Mouse (Mus musculus): ENCODE results near the gene Mrgprd. TPM values are rescaled to one million over a fixed set of nuclear protein-coding genes. Genes with fewer than 3 reads are reported as not detected.

The Mrgprd gene
- polyA plus RNA-seq, 1 experiment from 2014 or later, result not detected

GRCm38 (mm10) chr7:145308866-145309265 is 5.8 kb upstream of the Mrgprd start:
- H3K9ac ChIP-seq (replicated peaks; ENCODE audit: low read length), result no peak overlapping the region
- no peak overlapping the region for H3K27ac ChIP-seq (replicated peaks; ENCODE audit: low read depth, low read length)
- no peaks in the 10 kb centered on the region for H3K36me3 ChIP-seq (ENCODE audit: control insufficient read depth, insufficient read depth, low read length)
- H3K4me3 ChIP-seq (replicated peaks; ENCODE audit: low read depth, low read length), result no peak overlapping the region
- H3K4me2 ChIP-seq (ENCODE audit: low read length), result no peak overlapping the region
- H3K4me1 ChIP-seq (ENCODE audit: control insufficient read depth, insufficient read depth, low read length), result no peaks in the 10 kb centered on the region
- H3K27me3 ChIP-seq (ENCODE audit: control insufficient read depth, insufficient read depth, low read length), result no peaks in the 10 kb centered on the region
- H3K9me3 ChIP-seq (ENCODE audit: control insufficient read depth, low read length), result no peaks in the 10 kb centered on the region
- DNase-seq (no peak), ATAC-seq (ENCODE audit: low FRiP score, low TSS enrichment) (no peak)
- 80% methylated on average over 4 of the region's 4 CpGs for WGBS

- 54% methylated on average over 1 of the region's 1 CpGs for WGBS
- ATAC-seq (ENCODE audit: low FRiP score, low TSS enrichment) (no peak), DNase-seq (no peak)
- Histone ChIP-seq H3K9me3 (ENCODE audit: control insufficient read depth, low read length) (no peaks in the 10 kb centered on the region), H3K4me1 (ENCODE audit: control insufficient read depth, insufficient read depth, low read length) (no peaks in the 10 kb centered on the region), H3K4me2 (ENCODE audit: low read length) (no peak overlapping the region), H3K4me3 (replicated peaks; ENCODE audit: low read depth, low read length) (no peak overlapping the region), H3K27me3 (ENCODE audit: control insufficient read depth, insufficient read depth, low read length) (no peaks in the 10 kb centered on the region), H3K9ac (replicated peaks; ENCODE audit: low read length) (no peak overlapping the region), H3K27ac (replicated peaks; ENCODE audit: low read depth, low read length) (no peak overlapping the region), H3K36me3 (ENCODE audit: control insufficient read depth, insufficient read depth, low read length) (no peaks in the 10 kb centered on the region)
These were observed 4.8 kb upstream of the Mrgprd start for GRCm38 (mm10) chr7:145309877-145310276.

GRCm38 (mm10) chr7:145310526-145310925 is 4.1 kb upstream of the Mrgprd start:
- no peaks in the 10 kb centered on the region for H3K4me1 ChIP-seq (ENCODE audit: control insufficient read depth, insufficient read depth, low read length)
- no peak for ATAC-seq (ENCODE audit: low FRiP score, low TSS enrichment)
- no peak overlapping the region for H3K4me2 ChIP-seq (ENCODE audit: low read length)
- 87% methylated on average over 5 of the region's 5 CpGs for WGBS
- no peak overlapping the region for H3K27ac ChIP-seq (replicated peaks; ENCODE audit: low read depth, low read length)
- no peak for DNase-seq
- H3K36me3 ChIP-seq (ENCODE audit: control insufficient read depth, insufficient read depth, low read length), result no peaks in the 10 kb centered on the region
- H3K9me3 ChIP-seq (ENCODE audit: control insufficient read depth, low read length), result no peaks in the 10 kb centered on the region
- H3K9ac ChIP-seq (replicated peaks; ENCODE audit: low read length), result no peak overlapping the region
- H3K4me3 ChIP-seq (replicated peaks; ENCODE audit: low read depth, low read length), result no peak overlapping the region
- no peaks in the 10 kb centered on the region for H3K27me3 ChIP-seq (ENCODE audit: control insufficient read depth, insufficient read depth, low read length)

GRCm38 (mm10) chr7:145312137-145312536 is 2.5 kb upstream of the Mrgprd start:
- Histone ChIP-seq H3K4me1 (ENCODE audit: control insufficient read depth, insufficient read depth, low read length) (no peaks in the 10 kb centered on the region), H3K27me3 (ENCODE audit: control insufficient read depth, insufficient read depth, low read length) (no peaks in the 10 kb centered on the region), H3K9ac (replicated peaks; ENCODE audit: low read length) (no peak overlapping the region), H3K4me3 (replicated peaks; ENCODE audit: low read depth, low read length) (no peak overlapping the region), H3K27ac (replicated peaks; ENCODE audit: low read depth, low read length) (no peak overlapping the region), H3K9me3 (ENCODE audit: control insufficient read depth, low read length) (no peaks in the 10 kb centered on the region), H3K4me2 (ENCODE audit: low read length) (no peak overlapping the region), H3K36me3 (ENCODE audit: control insufficient read depth, insufficient read depth, low read length) (no peaks in the 10 kb centered on the region)
- DNase-seq (no peak), ATAC-seq (ENCODE audit: low FRiP score, low TSS enrichment) (no peak)
- WGBS, result 90% methylated on average over 3 of the region's 3 CpGs

GRCm38 (mm10) chr7:145317522-145317921 is 2.9 kb downstream of the Mrgprd start:
- Histone ChIP-seq H3K27me3 (ENCODE audit: control insufficient read depth, insufficient read depth, low read length) (no peaks in the 10 kb centered on the region), H3K4me3 (replicated peaks; ENCODE audit: low read depth, low read length) (no peak overlapping the region), H3K27ac (replicated peaks; ENCODE audit: low read depth, low read length) (no peak overlapping the region), H3K9ac (replicated peaks; ENCODE audit: low read length) (no peak overlapping the region), H3K9me3 (ENCODE audit: control insufficient read depth, low read length) (no peaks in the 10 kb centered on the region), H3K36me3 (ENCODE audit: control insufficient read depth, insufficient read depth, low read length) (no peaks in the 10 kb centered on the region), H3K4me2 (ENCODE audit: low read length) (no peak overlapping the region), H3K4me1 (ENCODE audit: control insufficient read depth, insufficient read depth, low read length) (no peaks in the 10 kb centered on the region)
- ATAC-seq (ENCODE audit: low FRiP score, low TSS enrichment) (no peak), DNase-seq (no peak)
- 72% methylated on average over 4 of the region's 4 CpGs for whole genome bisulfite sequencing

- DNase-seq (no peak), ATAC-seq (ENCODE audit: low FRiP score, low TSS enrichment) (no peak)
- Histone ChIP-seq H3K9me3 (ENCODE audit: control insufficient read depth, low read length) (no peaks in the 10 kb centered on the region), H3K36me3 (ENCODE audit: control insufficient read depth, insufficient read depth, low read length) (no peaks in the 10 kb centered on the region), H3K27me3 (ENCODE audit: control insufficient read depth, insufficient read depth, low read length) (no peaks in the 10 kb centered on the region), H3K27ac (replicated peaks; ENCODE audit: low read depth, low read length) (no peak overlapping the region), H3K4me3 (replicated peaks; ENCODE audit: low read depth, low read length) (no peak overlapping the region), H3K4me1 (ENCODE audit: control insufficient read depth, insufficient read depth, low read length) (no peaks in the 10 kb centered on the region), H3K9ac (replicated peaks; ENCODE audit: low read length) (no peak overlapping the region), H3K4me2 (ENCODE audit: low read length) (no peak overlapping the region)
- WGBS, result 77% methylated on average over 3 of the region's 3 CpGs
These were observed 4.8 kb downstream of the Mrgprd start for GRCm38 (mm10) chr7:145319481-145319880.

- Histone ChIP-seq H3K27ac (replicated peaks; ENCODE audit: low read depth, low read length) (no peak overlapping the region), H3K4me2 (ENCODE audit: low read length) (no peak overlapping the region), H3K4me3 (replicated peaks; ENCODE audit: low read depth, low read length) (no peak overlapping the region), H3K4me1 (ENCODE audit: control insufficient read depth, insufficient read depth, low read length) (no peaks in the 10 kb centered on the region), H3K9ac (replicated peaks; ENCODE audit: low read length) (no peak overlapping the region), H3K9me3 (ENCODE audit: control insufficient read depth, low read length) (no peaks in the 10 kb centered on the region), H3K36me3 (ENCODE audit: control insufficient read depth, insufficient read depth, low read length) (no peaks in the 10 kb centered on the region), H3K27me3 (ENCODE audit: control insufficient read depth, insufficient read depth, low read length) (no peaks in the 10 kb centered on the region)
- DNase-seq, result no peak
- WGBS, result 30% methylated on average over 4 of the region's 4 CpGs
- ATAC-seq (ENCODE audit: low FRiP score, low TSS enrichment), result no peak
These were observed 9.0 kb downstream of the Mrgprd start for GRCm38 (mm10) chr7:145323607-145324006.

GRCm38 (mm10) chr7:145325697-145326096 is 11.1 kb downstream of the Mrgprd start:
- no peaks in the 10 kb centered on the region for H3K36me3 ChIP-seq (ENCODE audit: control insufficient read depth, insufficient read depth, low read length)
- H3K4me2 ChIP-seq (ENCODE audit: low read length), result no peak overlapping the region
- no peaks in the 10 kb centered on the region for H3K9me3 ChIP-seq (ENCODE audit: control insufficient read depth, low read length)
- DNase-seq (no peak), ATAC-seq (ENCODE audit: low FRiP score, low TSS enrichment) (no peak)
- H3K4me3 ChIP-seq (replicated peaks; ENCODE audit: low read depth, low read length), result no peak overlapping the region
- 77% methylated on average over 2 of the region's 2 CpGs for WGBS
- no peak overlapping the region for H3K9ac ChIP-seq (replicated peaks; ENCODE audit: low read length)
- H3K27me3 ChIP-seq (ENCODE audit: control insufficient read depth, insufficient read depth, low read length), result no peaks in the 10 kb centered on the region
- H3K4me1 ChIP-seq (ENCODE audit: control insufficient read depth, insufficient read depth, low read length), result no peaks in the 10 kb centered on the region
- no peak overlapping the region for H3K27ac ChIP-seq (replicated peaks; ENCODE audit: low read depth, low read length)

GRCm38 (mm10) chr7:145329982-145330381 is 15.3 kb downstream of the Mrgprd start:
- no peak for ATAC-seq (ENCODE audit: low FRiP score, low TSS enrichment)
- H3K9ac ChIP-seq (replicated peaks; ENCODE audit: low read length), result no peak overlapping the region
- no peak overlapping the region for H3K4me2 ChIP-seq (ENCODE audit: low read length)
- WGBS, result 85% methylated on average over 2 of the region's 2 CpGs
- H3K4me1 ChIP-seq (ENCODE audit: control insufficient read depth, insufficient read depth, low read length), result no peaks in the 10 kb centered on the region
- no peak overlapping the region for H3K4me3 ChIP-seq (replicated peaks; ENCODE audit: low read depth, low read length)
- no peak overlapping the region for H3K27ac ChIP-seq (replicated peaks; ENCODE audit: low read depth, low read length)
- no peaks in the 10 kb centered on the region for H3K36me3 ChIP-seq (ENCODE audit: control insufficient read depth, insufficient read depth, low read length)
- no peak for DNase-seq
- no peaks in the 10 kb centered on the region for H3K27me3 ChIP-seq (ENCODE audit: control insufficient read depth, insufficient read depth, low read length)
- no peaks in the 10 kb centered on the region for H3K9me3 ChIP-seq (ENCODE audit: control insufficient read depth, low read length)
